Mouse (Mus musculus): ENCODE data around the gene Kif1b. TPM values are rescaled to one million over a fixed set of nuclear protein-coding genes. Genes with fewer than 3 reads are reported as not detected.
A peak's percentile ranks its signal among the peaks of the same experiment; 100 is the strongest.

Gene Kif1b
- polyA plus RNA-seq, 1 experiment from 2014 or later = 44.8 TPM

DNA sequence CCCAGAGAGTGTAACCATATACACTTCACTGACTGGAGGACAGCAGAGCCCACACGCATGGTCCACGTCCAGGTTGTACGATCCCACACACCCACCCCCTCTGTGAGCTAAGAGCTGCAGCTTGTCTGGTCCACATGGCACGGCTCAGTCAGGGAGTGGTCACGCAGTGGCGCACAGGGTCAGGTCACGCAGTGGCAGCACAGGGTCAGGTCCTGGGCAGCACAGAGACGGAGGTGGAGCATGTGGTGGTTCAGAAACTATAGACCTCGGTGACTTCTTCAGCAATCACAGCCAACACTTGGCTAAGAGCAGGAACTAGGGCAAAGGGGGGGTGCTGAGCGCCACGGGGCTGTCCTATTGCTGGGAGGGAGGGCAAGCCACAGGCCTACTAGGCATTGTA, 157.2 kb downstream of the Kif1b start:
- Histone ChIP-seq H3K36me3 (peaks cover 61% of the 10 kb centered on the region), H3K27me3 (ENCODE audit: insufficient read depth, poor library complexity, severe bottlenecking) (no peaks in the 10 kb centered on the region), H3K4me1 (peaks cover 10% of the 10 kb centered on the region), H3K4me3 (no peak overlapping the region), H3K27ac (no peak overlapping the region), H3K9me3 (no peaks in the 10 kb centered on the region)
- DNase-seq (ENCODE audit: low spot score) = no peak
- WGBS = 92% methylated on average over 11 of the region's 11 CpGs

DNA sequence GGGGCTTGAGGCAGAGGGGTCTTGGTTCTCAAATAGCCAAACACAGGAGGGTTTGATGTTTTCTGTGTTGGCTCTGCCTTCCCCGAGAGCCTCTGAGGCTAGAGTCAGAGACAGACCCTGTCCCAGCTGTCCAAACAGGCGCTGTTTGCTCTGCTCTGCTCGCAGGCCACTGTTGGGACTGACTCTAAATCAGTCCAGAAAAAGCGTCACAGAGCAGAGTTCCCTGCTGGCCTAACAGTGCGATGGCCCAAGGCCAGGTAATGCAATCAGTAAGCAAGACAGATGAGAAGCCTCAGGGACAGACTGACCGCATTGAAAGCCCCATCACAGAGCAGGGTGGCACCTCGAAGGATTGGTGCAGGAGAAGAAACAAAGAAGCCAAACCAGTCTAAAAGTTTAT, 157.9 kb downstream of the Kif1b start:
- Histone ChIP-seq H3K27ac (no peak overlapping the region), H3K4me3 (no peak overlapping the region), H3K9me3 (no peaks in the 10 kb centered on the region), H3K36me3 (peaks cover 55% of the 10 kb centered on the region), H3K4me1 (peaks cover 10% of the 10 kb centered on the region), H3K27me3 (ENCODE audit: insufficient read depth, poor library complexity, severe bottlenecking) (no peaks in the 10 kb centered on the region)
- DNase-seq (ENCODE audit: low spot score) = no peak
- WGBS = 76% methylated on average over 7 of the region's 7 CpGs

DNA sequence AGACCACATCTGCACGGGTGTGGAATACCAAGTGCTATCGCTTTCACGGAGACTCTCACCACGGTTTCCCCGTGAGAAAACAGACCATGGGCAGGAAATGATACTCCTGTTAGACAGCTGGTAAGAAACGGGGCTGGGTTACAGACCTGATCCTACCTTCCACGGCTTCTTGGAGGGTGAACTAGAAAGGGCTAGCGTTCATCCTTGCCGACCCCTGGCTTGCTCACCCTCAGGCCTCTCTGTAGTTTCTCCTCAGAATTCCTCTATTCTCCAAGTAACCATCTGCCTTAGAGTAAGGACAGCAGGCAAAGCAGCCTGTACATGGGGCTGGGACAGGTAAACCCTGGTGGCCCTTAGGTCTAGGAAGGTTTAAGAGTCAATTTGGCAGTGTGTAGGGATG, 158.3 kb downstream of the Kif1b start:
- Histone ChIP-seq H3K27me3 (ENCODE audit: insufficient read depth, poor library complexity, severe bottlenecking) (no peaks in the 10 kb centered on the region), H3K27ac (no peak overlapping the region), H3K4me3 (no peak overlapping the region), H3K36me3 (peaks cover 50% of the 10 kb centered on the region), H3K4me1 (peaks cover 10% of the 10 kb centered on the region), H3K9me3 (no peaks in the 10 kb centered on the region)
- 94% methylated on average over 9 of the region's 9 CpGs for WGBS
- no peak for DNase-seq (ENCODE audit: low spot score)

DNA sequence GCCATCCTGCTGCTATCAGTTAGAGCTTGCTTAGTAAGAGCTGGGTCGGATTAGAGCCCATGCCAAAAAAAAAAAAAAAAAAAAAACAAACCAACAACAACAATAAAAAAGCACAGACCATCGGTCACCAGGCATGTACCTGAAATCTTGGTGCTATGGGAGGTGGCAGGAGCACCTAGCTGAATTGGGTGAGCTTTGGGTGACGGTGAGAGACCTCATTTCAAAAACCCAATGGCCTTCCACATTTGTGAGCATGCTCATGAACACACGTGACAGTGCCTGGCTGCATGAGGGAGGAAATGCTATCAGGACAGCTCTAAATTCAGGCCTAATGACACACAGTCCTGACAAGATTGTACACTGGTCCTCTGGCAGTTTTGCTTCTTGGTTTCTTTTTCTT, 159.4 kb downstream of the Kif1b start:
- no peak for DNase-seq (ENCODE audit: low spot score)
- H3K4me3 ChIP-seq = no peak overlapping the region
- WGBS = 66% methylated on average over 4 of the region's 4 CpGs

DNA sequence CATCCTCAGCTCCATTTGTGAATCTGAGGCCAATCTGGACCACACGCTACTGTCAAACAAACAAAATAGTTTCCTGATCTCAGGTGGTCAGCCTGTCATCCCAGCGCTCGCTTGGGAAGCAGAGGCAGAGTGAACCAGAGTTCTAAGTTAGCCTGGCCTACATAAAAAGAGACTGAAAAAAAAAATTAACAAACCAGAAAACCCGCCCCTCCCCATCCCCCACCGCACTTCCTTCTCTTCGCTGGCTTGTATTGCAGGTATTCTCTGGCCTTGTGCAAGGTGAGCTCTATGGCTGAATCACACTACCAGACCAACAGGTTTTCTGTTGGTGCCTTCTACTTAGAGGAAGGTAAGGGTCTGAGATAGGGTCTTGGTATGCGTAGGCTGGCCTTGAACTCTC, 160.0 kb downstream of the Kif1b start:
- DNase-seq (ENCODE audit: low spot score) = no peak
- 77% methylated on average over 7 of the region's 7 CpGs for WGBS
- Histone ChIP-seq H3K36me3 (peaks cover 34% of the 10 kb centered on the region), H3K27ac (no peak overlapping the region), H3K27me3 (ENCODE audit: insufficient read depth, poor library complexity, severe bottlenecking) (0 out of 2 replicates have a peak, but pooled peaks cover 3% of the 10 kb centered on the region), H3K9me3 (no peaks in the 10 kb centered on the region), H3K4me3 (no peak overlapping the region), H3K4me1 (peaks cover 10% of the 10 kb centered on the region)

More for the DNA sequence above, 159.4 kb downstream of the Kif1b start:
- Histone ChIP-seq H3K27ac (no peak overlapping the region), H3K27me3 (ENCODE audit: insufficient read depth, poor library complexity, severe bottlenecking) (0 out of 2 replicates have a peak, but pooled peaks cover 3% of the 10 kb centered on the region), H3K36me3 (peaks cover 39% of the 10 kb centered on the region), H3K9me3 (no peaks in the 10 kb centered on the region), H3K4me1 (peaks cover 10% of the 10 kb centered on the region)

DNA sequence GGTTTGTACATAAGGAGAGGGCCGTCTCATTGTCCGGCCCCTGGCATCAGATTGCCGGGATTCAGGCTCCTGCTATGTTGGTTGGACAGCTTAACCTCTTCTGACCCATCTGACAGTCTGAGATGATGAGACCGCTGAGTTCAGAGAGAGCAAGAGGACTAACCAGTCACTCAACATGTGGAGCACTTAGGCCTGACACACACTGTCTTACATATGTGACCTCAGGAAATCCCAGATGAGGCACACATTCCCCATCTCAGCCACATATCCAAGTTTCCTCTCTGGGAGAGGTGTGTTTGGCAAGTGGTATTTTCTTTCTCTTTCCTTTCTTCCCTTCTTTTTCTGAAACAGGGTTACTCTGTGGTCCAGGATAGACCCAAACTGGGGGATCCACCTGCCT, 162.3 kb downstream of the Kif1b start:
- no peak overlapping the region for H3K4me3 ChIP-seq
- peaks cover 10% of the 10 kb centered on the region for H3K4me1 ChIP-seq
- DNase-seq (ENCODE audit: low spot score) = no peak
- H3K27ac ChIP-seq = no peak overlapping the region
- H3K27me3 ChIP-seq (ENCODE audit: insufficient read depth, poor library complexity, severe bottlenecking) = 0 out of 2 replicates have a peak, but pooled peaks cover 3% of the 10 kb centered on the region
- WGBS = 73% methylated on average over 4 of the region's 4 CpGs
- H3K36me3 ChIP-seq = peaks cover 10% of the 10 kb centered on the region
- no peaks in the 10 kb centered on the region for H3K9me3 ChIP-seq

DNA sequence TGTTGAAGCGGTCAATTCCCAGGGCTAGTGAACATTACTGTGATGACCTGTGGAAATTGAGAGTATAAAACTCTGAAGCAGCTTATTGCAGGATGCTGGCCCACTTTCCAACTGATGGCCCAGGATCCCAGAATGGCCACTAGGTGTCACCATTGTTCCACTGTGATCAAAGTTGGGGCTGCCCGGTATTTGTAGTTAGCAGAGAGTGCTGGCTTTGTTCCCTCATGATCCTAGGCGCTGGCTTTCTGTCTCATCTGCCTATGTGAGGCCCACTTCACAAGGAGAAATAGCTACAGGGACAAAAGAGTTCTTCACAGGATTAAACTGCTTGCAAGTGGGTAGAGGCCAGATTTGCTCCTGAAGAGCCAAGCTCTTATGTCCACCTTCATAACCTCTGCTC, 163.0 kb downstream of the Kif1b start:
- peaks cover 3% of the 10 kb centered on the region for H3K36me3 ChIP-seq
- 1% methylated on average over 3 of the region's 3 CpGs for WGBS
- no peak overlapping the region for H3K27ac ChIP-seq
- H3K27me3 ChIP-seq (ENCODE audit: insufficient read depth, poor library complexity, severe bottlenecking) = 0 out of 2 replicates have a peak, but pooled peaks cover 3% of the 10 kb centered on the region
- DNase-seq (ENCODE audit: low spot score) = peak; percentile 91
- peaks cover 10% of the 10 kb centered on the region for H3K4me1 ChIP-seq
- no peak overlapping the region for H3K4me3 ChIP-seq
- H3K9me3 ChIP-seq = no peaks in the 10 kb centered on the region

DNA sequence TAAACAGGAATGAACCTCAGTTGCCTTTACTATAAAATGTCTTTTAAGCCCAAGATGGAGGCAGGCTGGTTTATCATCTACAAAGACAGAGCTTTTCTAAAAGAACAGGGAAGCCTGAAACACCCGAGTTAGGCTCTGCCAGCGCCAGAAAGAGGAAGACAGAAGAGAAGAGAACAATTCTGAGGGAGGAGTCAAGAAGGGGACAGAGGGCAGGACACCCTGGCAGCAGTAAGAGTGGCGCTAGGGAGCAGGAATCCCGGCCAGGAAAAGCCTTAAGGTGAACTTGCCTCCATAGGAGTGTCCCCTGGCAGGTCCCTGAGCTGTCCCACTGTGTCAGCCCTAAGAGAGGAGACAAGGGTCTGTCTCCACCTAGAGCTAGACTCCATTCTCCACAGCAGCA, 163.9 kb downstream of the Kif1b start:
- Histone ChIP-seq H3K36me3 (no peaks in the 10 kb centered on the region), H3K4me3 (no peak overlapping the region), H3K9me3 (no peaks in the 10 kb centered on the region), H3K4me1 (peaks cover 10% of the 10 kb centered on the region), H3K27me3 (ENCODE audit: insufficient read depth, poor library complexity, severe bottlenecking) (0 out of 2 replicates have a peak, but pooled peaks cover 3% of the 10 kb centered on the region), H3K27ac (no peak overlapping the region)
- 27% methylated on average over 4 of the region's 4 CpGs for WGBS
- DNase-seq (ENCODE audit: low spot score) = no peak

DNA sequence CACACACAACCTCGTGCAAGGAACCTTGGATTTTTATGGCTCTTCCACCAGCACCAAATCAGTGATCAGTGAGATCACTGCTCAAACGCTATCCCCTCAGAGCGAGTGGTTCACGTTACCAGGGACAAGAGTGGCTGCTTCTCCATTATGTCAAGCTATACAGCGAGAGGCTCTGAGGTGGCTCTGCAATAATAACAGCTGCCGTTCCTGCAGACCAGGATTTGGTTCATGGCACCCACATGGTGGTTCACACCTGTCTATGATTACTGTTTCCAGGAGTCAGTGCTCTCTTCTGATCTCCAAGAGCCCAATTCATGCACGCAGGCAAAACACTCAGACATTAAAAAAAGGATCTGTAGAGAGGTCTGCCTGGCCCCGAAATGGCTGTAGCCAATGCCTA, 169.0 kb downstream of the Kif1b start:
- no peak overlapping the region for H3K27ac ChIP-seq
- 78% methylated on average over 8 of the region's 8 CpGs for WGBS
- DNase-seq (ENCODE audit: low spot score) = no peak
- H3K9me3 ChIP-seq = no peaks in the 10 kb centered on the region
- no peaks in the 10 kb centered on the region for H3K36me3 ChIP-seq
- H3K4me3 ChIP-seq = no peak overlapping the region
- H3K4me1 ChIP-seq = peaks cover 10% of the 10 kb centered on the region; the same call in 1 of the 2 replicates
- H3K27me3 ChIP-seq (ENCODE audit: insufficient read depth, poor library complexity, severe bottlenecking) = 0 out of 2 replicates have a peak, but pooled peaks cover under 1% of the 10 kb centered on the region

DNA sequence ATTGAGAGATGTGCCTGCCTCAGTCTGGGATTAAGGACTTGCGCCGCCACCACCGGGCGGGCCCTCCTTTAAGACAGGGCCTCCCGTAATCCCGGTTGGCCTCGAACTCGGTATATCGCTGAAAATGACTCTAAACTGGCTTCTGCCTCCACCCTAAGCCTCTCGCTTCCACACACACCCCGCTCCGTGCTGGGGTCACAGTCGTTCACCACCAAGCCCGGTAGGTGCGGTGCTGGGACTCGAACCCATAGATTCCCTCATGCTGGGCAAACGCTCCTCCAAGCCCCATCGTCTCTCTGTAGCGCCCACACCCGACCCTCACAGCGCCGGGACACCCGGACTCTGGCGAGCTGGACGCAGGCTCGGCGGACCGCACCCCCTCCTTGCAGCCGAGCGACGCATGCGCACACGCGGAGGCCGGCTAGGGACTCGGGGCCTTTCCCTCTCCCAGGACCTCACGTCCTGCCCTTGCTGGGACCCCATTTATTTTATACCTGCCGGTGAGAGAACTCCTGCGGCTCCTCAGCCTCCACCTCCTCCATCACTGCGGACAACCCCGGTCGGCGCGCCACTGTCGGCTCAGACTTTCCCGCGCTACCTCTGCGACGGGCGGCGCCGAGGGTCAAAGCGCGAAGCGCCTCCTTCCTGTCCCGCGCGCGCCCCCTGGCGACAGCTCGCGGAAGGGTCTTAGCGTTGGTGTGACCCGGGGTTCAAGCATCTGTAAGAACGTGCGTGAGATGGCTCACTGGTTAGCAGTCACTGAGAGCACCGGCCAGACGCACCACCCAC, 170.3 kb downstream of the Kif1b start, which contains the start of gene Cenps:
TSS of gene Cenps (minus strand) at position 648 of the 789 bp plus-strand sequence.
- WGBS = 2% methylated on average over 68 of the region's 68 CpGs
- Histone ChIP-seq H3K27ac (peak within 1 kb of the TSS; percentile 88), H3K4me1 (peaks cover 10% of the 10 kb centered on the region; the same call in 1 of the 2 replicates), H3K27me3 (ENCODE audit: insufficient read depth, poor library complexity, severe bottlenecking) (no peaks in the 10 kb centered on the region), H3K36me3 (peaks cover 3% of the 10 kb centered on the region; the same call in 1 of the 2 replicates), H3K4me3 (peak within 1 kb of the TSS; percentile 79), H3K9me3 (no peaks in the 10 kb centered on the region)
- peak; percentile 96 for DNase-seq (ENCODE audit: low spot score)

DNA sequence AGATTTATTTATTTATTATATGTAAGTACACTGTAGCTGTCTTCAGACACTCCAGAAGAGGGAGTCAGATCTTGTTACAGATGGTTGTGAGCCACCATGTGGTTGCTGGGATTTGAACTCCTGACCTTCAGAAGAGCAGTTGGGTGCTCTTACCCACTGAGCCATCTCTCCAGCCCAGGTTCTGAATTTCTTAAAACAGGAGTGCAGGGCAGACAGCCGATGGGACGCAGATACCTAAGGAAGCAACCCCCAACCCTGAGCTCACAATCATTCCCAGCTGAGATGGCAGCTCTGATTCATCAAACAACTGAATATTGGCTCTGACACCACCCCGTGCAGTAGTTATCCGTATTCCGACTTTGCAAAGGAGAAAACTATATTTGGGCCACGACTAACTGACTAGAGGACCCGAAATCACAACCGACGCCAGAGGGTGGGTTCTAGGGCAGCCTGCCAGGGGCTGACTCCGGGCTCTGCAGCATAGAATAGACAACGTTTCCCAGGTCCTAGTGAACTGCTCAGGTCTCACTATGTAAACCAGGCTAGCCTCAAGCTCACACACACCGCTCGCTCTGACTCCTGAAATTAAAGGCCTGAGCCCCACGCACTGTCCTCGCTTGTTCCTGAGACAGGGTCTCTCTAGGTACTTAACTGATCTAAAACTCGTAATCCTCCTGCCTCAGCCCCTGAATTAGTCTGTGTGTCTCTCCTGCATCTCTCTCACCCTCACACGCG, 171.2 kb downstream of the Kif1b start:
- Histone ChIP-seq H3K27me3 (ENCODE audit: insufficient read depth, poor library complexity, severe bottlenecking) (no peaks in the 10 kb centered on the region), H3K9me3 (no peaks in the 10 kb centered on the region), H3K4me3 (peak overlapping the region; percentile 79), H3K4me1 (peaks cover 10% of the 10 kb centered on the region; the same call in 1 of the 2 replicates), H3K36me3 (peaks cover 11% of the 10 kb centered on the region), H3K27ac (peak overlapping the region; percentile 88)
- WGBS = 71% methylated on average over 18 of the region's 18 CpGs
- DNase-seq (ENCODE audit: low spot score) = no peak

DNA sequence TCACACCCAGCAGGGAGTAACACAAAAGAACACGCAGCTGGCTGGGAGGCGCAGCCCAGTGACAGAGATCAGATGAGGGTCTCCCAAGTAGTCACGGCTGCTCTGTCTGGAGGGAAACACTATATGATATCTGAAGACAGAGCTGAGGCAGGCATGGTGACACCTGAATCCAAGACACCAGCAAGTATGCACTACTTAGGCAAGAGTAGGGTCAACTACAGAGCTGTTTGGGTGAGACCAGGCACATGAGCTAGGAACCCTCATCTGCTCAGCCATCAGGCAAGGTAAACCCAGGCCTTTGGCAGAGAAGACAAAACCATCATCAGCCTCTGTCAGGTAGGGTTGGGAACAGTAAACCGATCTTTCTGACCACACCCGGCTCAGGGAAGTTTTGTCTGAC, 174.1 kb downstream of the Kif1b start:
- H3K9me3 ChIP-seq = no peaks in the 10 kb centered on the region
- WGBS = 84% methylated on average over 5 of the region's 5 CpGs
- H3K4me1 ChIP-seq = peaks cover 10% of the 10 kb centered on the region; the same call in 1 of the 2 replicates
- H3K4me3 ChIP-seq = no peak overlapping the region
- no peak for DNase-seq (ENCODE audit: low spot score)
- H3K36me3 ChIP-seq = peaks cover 36% of the 10 kb centered on the region
- no peaks in the 10 kb centered on the region for H3K27me3 ChIP-seq (ENCODE audit: insufficient read depth, poor library complexity, severe bottlenecking)
- H3K27ac ChIP-seq = no peak overlapping the region
